Mouse (Mus musculus) CD4-positive naive resting alpha-beta T cell, adult 57 days (primary cell): ENCODE results near the gene Zfp59. TPM values are rescaled to one million over a fixed set of nuclear protein-coding genes. Genes with fewer than 3 reads are reported as not detected.

Experiments used
- total RNA-seq: library from RNA; stranded (reverse); gene quantifications from one replicate; pipeline ENCODE4 v1.2.4, GENCODE M21; 2023

Zfp59 gene
- total RNA-seq = 4.1 TPM

GRCm38 (mm10) chr7:27838323-27839249 lies at the start of gene Zfp59:
Zfp59 (plus strand) TSS chr7:27838607.

GRCm38 (mm10) chr7:27806896-27807295 lies 31.5 kb upstream of the Zfp59 start, which contains the start of gene Zfp626:
Zfp626 (plus strand) TSS chr7:27807196.

DNA sequence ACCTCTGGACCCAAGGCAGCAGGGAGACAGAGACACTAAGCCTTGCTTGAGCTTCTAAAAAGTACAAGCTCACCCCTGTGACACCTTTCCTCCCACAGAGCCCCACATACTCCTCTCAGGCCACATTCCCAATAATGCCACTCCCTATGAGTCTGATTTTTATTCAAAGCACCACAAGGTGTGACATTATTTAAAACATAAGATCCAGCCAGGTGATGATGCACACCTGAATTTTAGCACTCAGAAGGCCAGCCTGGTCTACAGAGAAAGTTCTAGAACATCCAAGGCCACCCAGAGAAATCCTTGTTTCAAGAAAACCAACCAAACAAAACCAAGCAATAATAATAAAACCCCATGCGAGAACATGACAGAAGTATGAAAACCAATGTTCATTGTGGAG lies 18.8 kb downstream of the Zfp59 start, which contains the start of gene Zfp607a:
TSS of gene Zfp607a (plus strand) at position 301 of the 400 bp plus-strand sequence.

Other genes with a start within 250 kb of the Zfp59 start
- gene Akt2, start 247.1 kb upstream of the Zfp59 start, total RNA-seq = 137 TPM
- not detected for gene Ttc9b, start 184.7 kb upstream of the Zfp59 start, total RNA-seq
- gene Map3k10, start 164.0 kb upstream of the Zfp59 start, total RNA-seq = 16.1 TPM
- 0.80 TPM for gene Zfp607b, start 149.3 kb upstream of the Zfp59 start, total RNA-seq
- gene Zfp60, start 107.2 kb upstream of the Zfp59 start, total RNA-seq = 12.4 TPM
- 9.8 TPM for gene Zfp626, start 31.4 kb upstream of the Zfp59 start, total RNA-seq
- gene Zfp607a, start 18.9 kb downstream of the Zfp59 start, total RNA-seq = 17.9 TPM
- gene Zfp974, start 90.9 kb downstream of the Zfp59 start, total RNA-seq = 10.6 TPM
- 10.8 TPM for gene Zfp780b, start 140.6 kb downstream of the Zfp59 start, total RNA-seq
- 8.7 TPM for gene Zfp850, start 175.5 kb downstream of the Zfp59 start, total RNA-seq
- 97.6 TPM for gene Psmc4, start 211.5 kb downstream of the Zfp59 start, total RNA-seq
- gene Fcgbp, start 232.6 kb downstream of the Zfp59 start, total RNA-seq = not detected